Mouse (Mus musculus) thymus, postnatal 25 days (tissue): ENCODE results near the gene Kcnk15.

Source experiments
- DNase-seq: peaks from one replicate; pipeline ENCODE4 v3.0.0; 2022

Kcnk15 gene

DNA sequence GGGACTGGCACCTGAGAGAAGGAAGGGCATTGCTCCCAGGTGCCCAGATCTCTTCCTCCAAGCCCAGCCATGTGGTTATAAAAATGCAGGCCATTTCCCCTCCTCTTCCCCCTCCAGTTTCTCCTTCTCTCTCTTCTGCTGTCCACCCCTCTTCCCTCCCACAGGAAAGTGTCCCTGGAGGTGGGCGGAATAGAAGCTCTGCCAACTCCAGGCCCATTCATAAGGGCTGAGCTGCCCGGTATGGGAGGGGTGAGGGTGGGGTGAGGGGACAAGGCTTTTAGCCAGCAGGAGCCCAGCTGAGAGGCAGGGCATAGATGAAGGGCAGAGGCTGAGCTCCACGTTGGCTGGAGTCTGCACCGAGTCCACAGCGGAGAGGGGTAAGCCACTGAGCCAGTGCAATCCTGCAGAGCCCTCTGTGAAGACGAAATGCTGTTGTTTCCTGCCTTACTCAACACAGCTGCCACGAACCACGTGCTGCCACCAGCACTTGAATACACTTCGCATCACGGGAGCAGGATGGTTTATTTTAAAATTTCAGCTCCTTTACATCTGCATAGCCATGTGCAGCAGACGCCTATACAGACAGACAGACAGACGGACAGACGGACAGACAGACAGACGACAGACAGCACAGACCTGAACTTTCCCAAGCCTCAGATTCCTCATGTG, 23.5 kb downstream of the Kcnk15 start:
- DNase-seq: no peak

DNA sequence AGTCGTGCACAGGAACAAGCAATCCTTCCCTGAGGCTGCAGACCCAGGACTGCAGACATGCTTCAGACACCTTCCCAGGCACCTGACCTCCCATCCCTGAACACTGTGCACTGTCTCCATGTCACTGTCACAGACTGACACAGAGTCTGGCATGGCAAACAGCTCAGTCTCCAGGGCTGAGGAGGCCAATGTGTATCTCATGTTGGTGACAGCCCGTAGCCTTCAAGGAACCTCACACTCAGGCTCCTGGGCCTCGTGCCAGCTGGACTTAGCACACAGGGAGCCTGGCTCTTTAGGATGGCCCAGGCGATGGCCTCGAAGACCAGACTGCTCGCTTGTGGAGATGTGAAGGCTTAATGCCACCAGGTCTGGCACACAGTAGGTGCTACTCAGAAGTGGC, 27.4 kb downstream of the Kcnk15 start:
- DNase-seq: no peak

DNA sequence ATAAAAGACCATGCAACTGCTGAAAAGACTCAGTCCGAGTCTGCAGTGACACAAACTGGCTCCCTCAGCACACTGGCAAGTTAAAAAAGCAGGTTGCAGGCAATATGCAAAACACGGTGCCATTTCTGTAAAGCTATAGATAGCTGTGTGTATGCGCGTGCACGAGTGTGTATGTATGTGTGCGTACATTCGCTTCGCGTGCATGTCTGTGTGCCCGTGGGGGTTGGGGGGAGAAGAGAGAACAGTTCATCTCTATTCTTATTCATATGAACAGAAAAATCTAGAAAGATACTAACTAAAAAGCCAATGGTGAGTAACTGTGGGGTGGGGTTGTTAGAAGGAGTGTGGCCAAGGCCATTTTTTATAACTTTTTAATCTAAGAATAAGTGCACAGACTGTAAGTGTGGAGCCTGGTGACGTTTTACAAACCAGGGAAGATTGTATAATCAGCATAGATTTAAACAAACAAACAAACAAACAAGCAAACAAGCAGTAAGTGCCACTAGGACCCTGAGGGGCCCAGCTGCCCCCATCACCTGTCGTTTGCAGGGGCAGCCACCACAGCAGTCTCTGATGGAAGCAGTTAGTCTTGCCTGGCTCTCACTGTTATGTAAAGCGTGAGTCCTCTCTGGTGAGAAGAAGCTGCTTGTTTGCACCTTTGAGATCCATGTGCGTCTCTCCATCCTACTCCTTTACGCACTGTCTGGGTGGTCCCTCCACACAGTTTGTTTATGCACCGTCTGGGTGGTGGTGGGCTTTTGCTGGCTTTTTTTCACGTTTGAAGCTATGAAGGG, 29.6 kb downstream of the Kcnk15 start:
- no peak for DNase-seq

DNA sequence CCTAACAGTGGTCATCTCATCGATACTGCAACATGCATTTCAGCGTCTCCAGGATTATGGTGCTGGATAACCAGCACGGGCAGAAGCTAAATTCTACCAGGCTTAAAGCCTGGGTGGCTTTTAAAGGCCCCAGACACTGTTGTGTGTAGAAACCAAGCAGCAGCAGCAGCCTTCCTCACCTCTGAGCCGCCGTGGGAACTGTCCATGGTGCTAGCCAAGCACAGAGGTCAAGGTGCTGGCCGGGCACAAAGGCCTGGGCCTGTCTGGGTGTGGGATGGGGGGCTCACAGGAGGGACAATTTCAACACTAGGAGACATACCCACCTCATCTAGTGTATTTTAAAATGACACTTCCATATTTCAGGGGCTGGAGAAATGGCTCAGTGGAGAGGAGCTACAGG, 36.0 kb downstream of the Kcnk15 start:
- DNase-seq: peak; percentile 14

DNA sequence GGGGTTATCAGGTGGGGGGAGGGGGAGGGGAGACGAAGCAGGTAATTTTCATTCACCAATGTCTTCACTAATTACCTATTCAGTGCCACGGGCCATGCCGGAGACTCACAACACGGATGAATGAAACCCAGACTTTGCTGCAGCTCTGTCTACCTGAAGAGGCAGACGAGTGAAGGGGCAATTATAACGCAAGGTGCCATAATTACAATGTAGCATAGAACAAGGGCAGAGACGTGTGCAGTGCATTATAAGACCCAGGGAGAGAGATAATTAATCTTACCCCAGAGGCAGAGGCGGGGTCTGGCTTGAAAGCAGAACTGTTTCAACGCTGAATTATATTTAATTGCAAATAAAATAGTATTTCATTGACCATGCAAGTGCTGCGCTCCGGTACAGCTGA, 37.1 kb downstream of the Kcnk15 start:
- DNase-seq: no peak

DNA sequence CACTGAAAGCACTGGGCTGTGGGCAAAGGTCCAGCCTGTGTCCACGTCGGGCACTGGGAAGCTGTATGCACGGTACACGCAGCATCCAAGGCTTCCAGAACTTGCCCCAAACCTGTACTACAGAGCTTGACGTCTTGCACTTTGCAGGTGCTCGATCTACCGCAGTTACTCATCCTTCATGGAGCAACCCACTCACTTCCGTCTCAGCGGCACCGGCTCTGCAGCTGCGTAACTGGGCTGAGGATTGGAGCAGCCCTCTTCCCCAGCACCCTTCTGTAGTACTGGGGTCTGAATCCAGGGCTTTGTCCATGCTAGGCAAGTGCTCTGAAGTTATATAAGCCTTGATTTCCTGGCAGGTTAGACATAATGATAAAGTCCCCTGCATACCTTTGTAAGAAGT, 37.8 kb downstream of the Kcnk15 start:
- no peak for DNase-seq

DNA sequence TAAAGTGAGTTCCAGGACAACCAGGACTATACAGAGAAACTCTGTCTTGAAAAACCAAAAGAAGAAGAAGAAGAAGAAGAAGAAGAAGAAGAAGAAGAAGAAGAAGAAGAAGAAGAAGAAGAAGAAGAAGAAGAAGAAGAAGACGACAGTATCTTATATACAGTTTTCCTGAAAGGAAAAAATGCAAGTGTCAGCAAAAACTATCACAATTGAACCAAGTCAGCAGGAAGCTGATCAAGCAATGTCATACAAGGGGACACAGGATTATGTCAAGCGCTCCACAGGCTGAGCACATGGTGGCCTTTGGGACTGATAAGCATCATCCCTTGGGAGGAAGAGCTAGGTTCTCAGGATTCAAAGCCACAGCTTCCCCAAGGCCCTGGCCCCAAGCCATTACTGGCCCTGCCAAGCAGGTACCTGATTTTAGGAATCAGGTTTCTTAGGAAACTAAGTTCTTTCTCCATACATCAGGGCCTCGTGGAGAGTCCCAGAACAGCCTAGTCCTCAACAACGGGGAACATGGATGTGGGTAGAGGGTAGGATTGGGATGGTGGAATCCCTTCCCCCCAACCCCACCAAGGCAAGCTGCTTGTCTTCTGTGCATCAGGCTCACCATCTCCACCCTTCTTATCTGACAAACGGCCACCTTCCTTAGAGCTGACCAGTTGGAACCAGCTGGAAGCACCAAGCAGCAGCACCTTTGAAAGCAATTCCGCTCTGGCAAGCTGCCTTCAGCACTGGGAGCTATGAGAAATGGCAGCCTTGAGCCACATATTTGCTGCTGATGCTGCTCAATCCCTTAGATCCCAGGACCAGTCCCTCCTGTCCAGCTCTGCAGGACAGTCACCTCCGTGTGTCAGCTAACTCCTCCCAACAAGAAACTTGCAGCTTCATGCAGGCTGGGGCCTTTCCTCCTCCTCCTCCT, 40.3 kb downstream of the Kcnk15 start:
- DNase-seq: no peak

- no peak for DNase-seq
Observed at GRCm38 (mm10) chr2:163895156-163895555, 41.7 kb downstream of the Kcnk15 start.

DNA sequence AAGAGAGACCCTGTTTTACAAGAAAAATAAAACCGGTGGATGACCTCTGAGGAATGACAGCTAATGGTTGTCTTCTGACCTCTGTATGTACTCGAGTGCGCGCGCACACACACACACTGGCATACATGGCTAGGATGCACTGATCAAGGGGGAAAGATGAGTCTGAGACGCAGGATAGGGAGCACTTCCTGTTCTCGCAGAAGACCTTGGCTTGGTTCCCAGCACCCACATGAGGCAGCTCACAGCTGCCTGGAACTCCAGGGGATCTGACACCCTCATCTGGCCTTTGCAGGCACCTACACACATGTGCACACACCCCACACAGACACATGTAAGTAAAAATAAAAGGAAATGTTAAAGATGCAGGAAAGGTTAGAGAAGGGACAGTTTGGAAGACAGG, 43.6 kb downstream of the Kcnk15 start:
- DNase-seq: no peak

- no peak for DNase-seq
Observed at GRCm38 (mm10) chr2:163897988-163898535, 44.6 kb downstream of the Kcnk15 start.

DNA sequence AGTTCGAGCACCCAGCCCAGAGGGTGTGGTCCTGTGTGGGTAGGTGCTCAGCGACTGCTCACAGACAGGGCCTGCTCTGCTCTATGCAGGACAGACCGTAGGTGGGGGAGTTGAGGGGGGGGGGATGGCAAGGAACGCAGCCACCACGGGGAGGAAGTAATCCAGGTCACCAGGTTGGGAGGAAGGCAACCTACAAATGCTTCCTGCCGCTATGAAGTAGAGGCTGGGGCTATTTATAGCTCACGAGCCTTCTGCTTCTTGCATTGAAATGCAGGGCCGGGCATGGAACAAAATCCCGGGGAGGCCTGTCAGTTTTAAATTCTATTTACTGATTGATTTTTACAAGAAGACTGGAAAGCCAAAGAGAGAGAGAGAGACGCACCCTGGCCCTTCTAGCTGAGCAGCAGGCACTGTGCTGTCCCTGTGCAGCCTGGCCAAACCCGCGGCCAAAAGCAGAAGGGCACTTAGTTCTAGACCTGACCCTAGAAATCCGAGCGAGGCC, 46.5 kb downstream of the Kcnk15 start:
- DNase-seq: no peak

- DNase-seq: no peak
Observed at GRCm38 (mm10) chr2:163901043-163901442, 47.6 kb downstream of the Kcnk15 start.

DNA sequence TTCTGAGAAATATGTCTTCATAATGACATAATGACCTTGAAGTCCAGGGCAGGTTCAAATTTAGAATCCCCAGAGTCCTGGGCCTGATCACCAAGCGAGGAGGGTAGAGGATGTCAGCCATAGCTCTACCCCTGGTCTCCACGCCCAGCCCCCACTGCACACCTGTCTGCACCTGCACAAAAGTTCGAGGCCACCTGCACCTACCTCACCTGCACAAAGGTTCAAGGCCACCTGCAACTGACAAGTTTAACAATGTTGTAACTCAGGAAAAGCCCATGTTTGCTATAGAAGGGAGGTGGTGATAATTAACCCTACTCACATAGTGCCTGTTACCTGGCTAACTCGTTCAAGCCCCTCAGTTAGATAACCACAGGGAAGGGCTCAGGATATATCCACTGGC, 49.0 kb downstream of the Kcnk15 start:
- DNase-seq: no peak

- no peak for DNase-seq
Observed at GRCm38 (mm10) chr2:163903461-163903860, 50.0 kb downstream of the Kcnk15 start.

DNA sequence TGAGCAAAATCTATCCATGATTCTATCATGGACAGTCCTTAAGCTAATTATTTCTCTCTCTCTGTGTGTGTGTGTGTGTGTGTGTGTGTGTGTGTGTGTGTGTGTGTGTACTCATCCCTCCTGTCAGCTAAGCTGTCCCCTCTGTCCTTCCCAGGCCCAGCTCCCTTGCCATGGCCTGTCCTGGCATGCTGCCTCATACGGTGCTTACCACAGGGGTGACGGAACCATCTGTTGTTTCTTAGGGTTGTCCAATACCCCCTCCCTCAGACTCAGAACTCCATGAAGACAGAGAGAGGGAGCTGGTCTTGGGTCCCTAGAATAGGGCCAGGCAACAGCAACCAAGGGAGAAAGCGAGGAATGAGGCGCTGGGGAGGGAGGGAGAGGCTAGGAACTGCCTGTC, 50.9 kb downstream of the Kcnk15 start:
- no peak for DNase-seq

- no peak for DNase-seq
Observed at GRCm38 (mm10) chr2:163907131-163907530, 53.7 kb downstream of the Kcnk15 start.
